Mouse (Mus musculus) lung, postnatal 0 days (tissue): ENCODE results near the gene Cd72. TPM values are rescaled to one million over a fixed set of nuclear protein-coding genes. Genes with fewer than 3 reads are reported as not detected.
A peak's percentile ranks its signal among the peaks of the same experiment; 100 is the strongest.

Experiments used
- ATAC-seq: fragments of 200-750 bp; cut with Nextera tagmentation; 2 replicates; pipeline ENCODE4 v1.8.0; 2017; ENCODE audit warnings: moderate library complexity
- DNase-seq: peaks from one replicate; pipeline ENCODE4 v3.0.0-alpha.2; 2016; ENCODE audit warnings: low spot score
- H3K27ac ChIP-seq: fragments of 300-500 bp; sonication (generic); 2 replicates; pipeline ENCODE4 v1.5.1; 2014; ENCODE audit warnings: antibody characterized with exemption, mild to moderate bottlenecking, low read length, mixed read lengths
- H3K27me3 ChIP-seq: fragments of 300-500 bp; sonication (generic); replicated peaks from 2 replicates; pipeline ENCODE4 v1.6.1; 2014; ENCODE audit warnings: low read length, mixed read lengths; ENCODE audit not compliant: insufficient read depth
- H3K36me3 ChIP-seq: fragments of 300-500 bp; sonication (generic); 2 replicates; pipeline ENCODE4 v1.6.1; 2014; ENCODE audit warnings: low read length, mixed read lengths; ENCODE audit not compliant: insufficient read depth
- H3K4me1 ChIP-seq: fragments of 300-500 bp; sonication (generic); 2 replicates; pipeline ENCODE4 v1.6.1; 2014; ENCODE audit warnings: antibody characterized with exemption, low read depth, low read length, mixed read lengths; ENCODE audit not compliant: insufficient read depth
- H3K4me2 ChIP-seq: fragments of 300-500 bp; sonication (generic); replicated peaks from 2 replicates; pipeline ENCODE4 v1.6.1; 2014; ENCODE audit warnings: low read depth, mild to moderate bottlenecking, low read length, moderate library complexity, mixed read lengths
- H3K4me3 ChIP-seq: fragments of 300-500 bp; sonication (generic); 2 replicates; pipeline ENCODE4 v1.5.1; 2014; ENCODE audit warnings: low read depth, low read length
- H3K9ac ChIP-seq: fragments of 300-500 bp; sonication (generic); replicated peaks from 2 replicates; pipeline ENCODE4 v1.6.1; 2014; ENCODE audit warnings: low read depth, mild to moderate bottlenecking
- H3K9me3 ChIP-seq: fragments of 300-500 bp; sonication (generic); 2 replicates; pipeline ENCODE4 v1.6.1; 2016; ENCODE audit warnings: low read length, mixed read lengths
- CTCF ChIP-seq: IDR thresholded peaks from 2 replicates; pipeline ENCODE4 v1.5.1; 2016; ENCODE audit warnings: antibody characterized with exemption, mild to moderate bottlenecking
- EP300 ChIP-seq: IDR thresholded peaks from 2 replicates; pipeline ENCODE4 v1.6.1; 2016; ENCODE audit warnings: antibody characterized with exemption, mild to moderate bottlenecking, control low read depth
- WGBS: fragments of 180-500 bp; shearing (Covaris S2); extraction: QIAGEN DNeasy Blood & Tissue Kit; methylation state at CpG from one replicate; pipeline ENCODE4 v1.1.7; 2014; 5-methylcytosine and 5-hydroxymethylcytosine counted together
- polyA plus RNA-seq: library from polyadenylated mRNA; unstranded; fragments of >200 nt; fragmentation: Nextera tagmentation; extraction: Ambion mirVana; gene quantifications from 2 replicates; pipeline ENCODE4 v1.2.1, GENCODE M21; 2015

Cd72 gene
- polyA plus RNA-seq, 1 experiment from 2014 or later: 2.7 TPM

DNA sequence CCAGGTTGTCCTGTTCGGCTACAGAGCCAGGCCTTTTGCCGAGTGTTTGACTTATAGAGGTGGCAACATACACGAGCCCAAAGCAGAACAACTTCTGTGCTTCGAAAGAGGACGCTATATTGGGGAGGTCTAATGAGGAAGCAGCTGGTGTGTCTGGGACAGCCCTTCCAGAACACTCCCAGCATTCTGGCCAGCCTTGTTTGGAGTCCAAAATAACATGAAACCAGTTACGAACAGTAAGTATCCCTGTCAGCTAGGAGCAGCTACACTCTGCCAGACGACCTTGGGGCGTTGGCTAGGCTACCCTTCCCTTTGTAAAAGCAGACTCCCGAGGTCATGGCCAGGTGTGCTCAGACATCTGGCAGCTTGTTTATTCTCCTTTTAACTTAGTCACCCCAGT, 52.2 kb downstream of the Cd72 start:
- Histone ChIP-seq H3K4me1 (peaks cover 63% of the 10 kb centered on the region), H3K9me3 (no peaks in the 10 kb centered on the region), H3K27ac (peak overlapping the region; percentile 98), H3K27me3 (no peaks in the 10 kb centered on the region), H3K36me3 (no peaks in the 10 kb centered on the region), H3K4me2 (no peak overlapping the region), H3K9ac (no peak overlapping the region), H3K4me3 (no peak overlapping the region)
- WGBS: 32% methylated on average over 9 of the region's 9 CpGs
- DNase-seq: peak; percentile 66
- ATAC-seq: no peak
- TF ChIP-seq EP300: no peak
- 0 out of 2 replicates have a peak, but pooled peaks have one; percentile 3 for TF ChIP-seq CTCF

GRCm38 (mm10) chr4:43401486-43401885, 52.9 kb downstream of the Cd72 start:
- Histone ChIP-seq H3K9ac (no peak overlapping the region), H3K27ac (peak overlapping the region; percentile 98), H3K36me3 (no peaks in the 10 kb centered on the region), H3K4me1 (peaks cover 61% of the 10 kb centered on the region), H3K27me3 (no peaks in the 10 kb centered on the region), H3K4me2 (0 out of 2 replicates have a peak overlapping the region, but pooled peaks have one; percentile 1), H3K9me3 (no peaks in the 10 kb centered on the region), H3K4me3 (no peak overlapping the region)
- WGBS: 80% methylated on average over 10 of the region's 10 CpGs
- DNase-seq (peak; percentile 70), ATAC-seq (no peak)
- TF ChIP-seq EP300: no peak; the same call in none of the 2 replicates
- no peak for TF ChIP-seq CTCF

DNA sequence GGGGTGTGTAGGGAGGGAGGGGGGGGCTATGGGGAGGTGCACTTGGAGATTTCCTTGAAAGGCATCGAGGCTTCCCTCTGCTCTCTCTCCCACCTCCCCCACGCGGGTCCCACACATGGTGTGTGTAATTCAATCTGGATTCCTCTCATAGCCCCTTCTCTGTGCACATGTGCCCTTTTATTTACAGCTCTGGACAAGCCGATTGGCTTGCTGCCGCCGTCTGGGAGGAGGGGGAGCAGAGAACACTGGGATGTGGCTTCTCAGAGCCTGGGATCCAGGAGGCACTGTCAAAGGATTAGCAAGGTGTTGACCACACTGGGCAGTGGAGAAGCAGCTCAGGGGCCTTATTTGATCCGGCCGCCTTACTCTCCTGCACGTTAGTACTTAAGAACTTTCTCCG, 53.5 kb downstream of the Cd72 start:
- H3K27me3 ChIP-seq: no peaks in the 10 kb centered on the region
- peaks cover 66% of the 10 kb centered on the region for H3K4me1 ChIP-seq
- ATAC-seq (no peak), DNase-seq (peak; percentile 49)
- H3K9me3 ChIP-seq: no peaks in the 10 kb centered on the region
- no peak overlapping the region for H3K4me2 ChIP-seq
- H3K36me3 ChIP-seq: no peaks in the 10 kb centered on the region
- 24% methylated on average over 10 of the region's 10 CpGs for WGBS
- H3K9ac ChIP-seq: 0 out of 2 replicates have a peak overlapping the region, but pooled peaks have one; percentile 19
- H3K4me3 ChIP-seq: no peak overlapping the region
- TF ChIP-seq EP300 (no peak), CTCF (no peak)
- peak overlapping the region; percentile 98 for H3K27ac ChIP-seq

DNA sequence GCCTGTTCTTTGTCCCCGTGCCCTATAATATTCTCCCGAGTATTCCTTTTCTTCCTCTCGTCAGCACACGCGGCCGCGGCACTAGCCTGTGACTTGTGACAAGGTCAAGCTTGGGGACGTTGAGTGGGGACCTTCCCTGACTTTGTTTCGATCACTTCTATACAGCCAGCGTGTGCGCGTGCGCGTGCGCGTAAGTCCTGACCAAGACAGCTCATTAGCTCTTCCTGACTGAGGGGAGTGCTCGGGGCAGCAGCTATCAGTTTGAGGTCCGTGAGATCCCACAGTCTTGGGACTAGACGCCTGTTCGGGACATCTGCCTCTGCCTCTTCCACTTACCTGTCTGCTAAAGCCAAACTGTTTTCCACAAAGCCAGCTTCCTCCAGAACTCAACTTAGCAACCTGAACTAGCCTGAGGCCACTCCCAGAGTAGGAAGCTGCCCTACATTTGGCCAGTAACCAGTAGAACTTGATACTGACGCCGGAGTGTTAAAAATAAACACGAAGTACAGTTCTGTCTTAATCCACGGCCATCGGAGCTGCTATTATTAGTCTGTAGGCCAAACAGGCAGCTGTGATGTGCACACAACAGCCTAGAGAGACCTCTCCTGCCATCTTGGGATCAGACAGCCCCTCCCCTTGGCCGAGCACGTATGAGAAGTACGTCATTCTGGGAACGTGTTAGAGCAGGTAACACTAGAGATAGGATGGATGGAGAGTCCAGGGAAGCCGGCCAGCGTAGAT, 54.9 kb downstream of the Cd72 start:
- Histone ChIP-seq H3K9me3 (no peaks in the 10 kb centered on the region), H3K4me2 (peak overlapping the region; percentile 44), H3K36me3 (no peaks in the 10 kb centered on the region), H3K4me3 (0 out of 2 replicates have a peak overlapping the region, but pooled peaks have one; percentile 5), H3K27me3 (no peaks in the 10 kb centered on the region), H3K4me1 (peaks cover 67% of the 10 kb centered on the region), H3K27ac (peak overlapping the region; percentile 98), H3K9ac (peak overlapping the region; percentile 16; the same call in 1 of the 2 replicates)
- TF ChIP-seq EP300 (peak; percentile 49), CTCF (no peak)
- peak; percentile 40 for ATAC-seq
- peak; percentile 93 for DNase-seq
- 36% methylated on average over 31 of the region's 31 CpGs for WGBS

- peak overlapping the region; percentile 44 for H3K4me2 ChIP-seq
- peak; percentile 71 for ATAC-seq
- H3K36me3 ChIP-seq: no peaks in the 10 kb centered on the region
- peaks cover 71% of the 10 kb centered on the region for H3K4me1 ChIP-seq
- TF ChIP-seq EP300 (peak; percentile 99), CTCF (no peak)
- 0 out of 2 replicates have a peak overlapping the region, but pooled peaks have one; percentile 5 for H3K4me3 ChIP-seq
- no peaks in the 10 kb centered on the region for H3K27me3 ChIP-seq
- WGBS: 11% methylated on average over 17 of the region's 17 CpGs
- DNase-seq: peak; percentile 97
- peak overlapping the region; percentile 16; the same call in 1 of the 2 replicates for H3K9ac ChIP-seq
- no peaks in the 10 kb centered on the region for H3K9me3 ChIP-seq
- H3K27ac ChIP-seq: peak overlapping the region; percentile 98
These were observed 55.5 kb downstream of the Cd72 start for GRCm38 (mm10) chr4:43398829-43399331.

DNA sequence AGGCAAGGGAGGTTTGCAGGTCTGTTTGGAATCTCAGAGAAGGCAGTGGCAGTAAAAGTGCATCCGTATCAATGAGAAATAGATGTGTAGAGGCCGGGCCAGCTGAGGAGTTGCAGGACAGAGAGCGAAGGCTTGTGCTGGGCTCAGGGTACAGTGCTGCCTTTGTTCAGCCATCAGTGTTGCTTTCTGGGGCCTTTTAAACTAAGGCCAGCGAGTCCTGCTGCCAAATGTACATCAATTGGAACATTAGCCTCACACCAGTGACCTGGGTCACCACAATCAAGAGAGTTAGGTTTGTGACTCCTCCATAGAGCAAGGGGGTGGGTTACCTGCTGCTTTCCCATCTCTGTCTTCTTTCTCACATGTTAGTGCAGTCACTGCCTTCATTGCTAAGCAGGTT, 56.4 kb downstream of the Cd72 start:
- H3K9ac ChIP-seq: peak overlapping the region; percentile 4; the same call in 1 of the 2 replicates
- 51% methylated on average over 4 of the region's 4 CpGs for WGBS
- H3K27ac ChIP-seq: peak overlapping the region; percentile 98
- ATAC-seq (no peak), DNase-seq (no peak)
- H3K4me1 ChIP-seq: peaks cover 77% of the 10 kb centered on the region
- no peaks in the 10 kb centered on the region for H3K36me3 ChIP-seq
- no peaks in the 10 kb centered on the region for H3K9me3 ChIP-seq
- H3K27me3 ChIP-seq: no peaks in the 10 kb centered on the region
- TF ChIP-seq CTCF (no peak), EP300 (no peak)
- H3K4me2 ChIP-seq: no peak overlapping the region
- H3K4me3 ChIP-seq: no peak overlapping the region

Other genes starting within 250 kb of the Cd72 start
- 0.14 and 0.21 TPM in 2 replicates for gene Atp8b5, start 187.5 kb downstream of the Cd72 start, polyA plus RNA-seq
- 22.2 and 23.4 TPM in 2 replicates for gene Rusc2, start 72.6 kb downstream of the Cd72 start, polyA plus RNA-seq
- 4.6 and 6.8 TPM in 2 replicates for gene Fam166b, start 25.5 kb downstream of the Cd72 start, polyA plus RNA-seq
- gene Tesk1, start 12.7 kb downstream of the Cd72 start, polyA plus RNA-seq: 7.3 and 8.0 TPM in 2 replicates
- gene Sit1, start 29.1 kb upstream of the Cd72 start, polyA plus RNA-seq: not detected in 2 replicates
- 81.0 and 82.7 TPM in 2 replicates for gene Ccdc107, start 38.3 kb upstream of the Cd72 start, polyA plus RNA-seq
- gene Arhgef39, start 45.1 kb upstream of the Cd72 start, polyA plus RNA-seq: 2.4 and 3.5 TPM in 2 replicates
- gene Car9, start 52.3 kb upstream of the Cd72 start, polyA plus RNA-seq: 2.1 and 2.6 TPM in 2 replicates
- gene Tpm2, start 69.1 kb upstream of the Cd72 start, polyA plus RNA-seq: 84.8 and 89.0 TPM in 2 replicates
- 115 and 126 TPM in 2 replicates for gene Creb3, start 107.7 kb upstream of the Cd72 start, polyA plus RNA-seq
- gene Tln1, start 108.1 kb upstream of the Cd72 start, polyA plus RNA-seq: 75.6 and 104 TPM in 2 replicates
- gene Rgp1, start 124.1 kb upstream of the Cd72 start, polyA plus RNA-seq: 13.7 and 15.7 TPM in 2 replicates
- gene Gba2, start 124.2 kb upstream of the Cd72 start, polyA plus RNA-seq: 12.7 and 14.4 TPM in 2 replicates
- gene Msmp, start 129.9 kb upstream of the Cd72 start, polyA plus RNA-seq: 0.87 TPM in 1 of 2 replicates, not detected in the other
- 11.9 and 12.8 TPM in 2 replicates for gene Npr2, start 177.3 kb upstream of the Cd72 start, polyA plus RNA-seq
- 10.4 and 10.8 TPM in 2 replicates for gene Spag8, start 199.0 kb upstream of the Cd72 start, polyA plus RNA-seq
- 128 and 132 TPM in 2 replicates for gene Hint2, start 201.8 kb upstream of the Cd72 start, polyA plus RNA-seq
- gene Tmem8b, start 214.3 kb upstream of the Cd72 start, polyA plus RNA-seq: 2.5 and 3.1 TPM in 2 replicates
- gene Fam221b, start 214.5 kb upstream of the Cd72 start, polyA plus RNA-seq: 2.5 TPM in 2 replicates
- gene Olfr70, start 246.2 kb upstream of the Cd72 start, polyA plus RNA-seq: not detected in 2 replicates